7 mouse cellular contexts compared by ENCODE assay signal in the genomic region with DNA sequence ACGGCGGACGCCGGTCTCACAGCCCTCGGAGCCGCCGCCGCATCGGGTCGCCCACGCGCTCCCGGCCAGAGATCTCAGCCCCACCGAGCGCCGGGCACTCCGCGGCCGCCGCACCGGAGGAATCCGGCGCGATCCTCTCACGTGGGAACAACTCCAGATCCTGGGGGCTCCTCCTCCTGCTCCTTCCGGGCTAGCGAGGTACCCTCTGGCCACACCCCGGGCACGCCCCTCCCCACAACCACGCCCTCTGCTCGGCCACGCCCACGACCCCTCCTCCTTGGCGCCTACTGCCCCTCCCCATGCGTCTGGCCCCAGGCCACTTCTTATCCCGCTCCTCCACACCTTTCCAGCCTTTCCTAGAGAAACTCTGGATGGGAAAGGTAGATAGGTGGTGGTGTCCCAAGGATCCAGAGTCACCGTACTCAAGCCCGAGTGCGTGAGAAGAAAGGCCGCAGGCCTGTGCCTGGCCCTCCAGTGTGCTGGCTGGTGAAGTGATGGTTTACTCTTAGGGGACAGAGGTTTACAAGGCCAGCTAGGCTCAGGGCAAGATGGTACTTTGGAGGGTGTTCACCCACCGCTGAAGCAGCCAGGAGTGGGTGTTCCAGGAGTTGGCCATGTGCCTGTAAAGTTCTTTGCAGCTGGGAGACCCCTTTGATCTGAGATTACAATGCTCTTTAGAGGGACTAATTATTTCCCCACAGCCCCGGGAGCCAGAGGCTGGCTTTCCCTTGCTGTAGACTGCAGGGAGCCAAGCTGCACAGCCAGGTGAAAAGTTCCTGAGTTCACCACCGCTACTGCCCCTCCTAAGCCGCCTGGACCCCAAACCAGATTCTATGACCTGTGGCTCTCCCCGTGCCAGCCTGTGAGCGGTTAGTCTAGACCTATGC. TPM values are rescaled to one million over a fixed set of nuclear protein-coding genes. Genes with fewer than 3 reads are reported as not detected.
DNase-seq lines count a peak whose midpoint lies in the region; ATAC-seq lines count a peak whose summit lies in the region.

Gene Kazn, minus strand, starts transcription at position 162 of the 887 bp plus-strand sequence.

- peak within 1 kb of the TSS; percentile 77 for H3K9ac ChIP-seq in forebrain, embryonic 13.5 days
- peak within 1 kb of the TSS; percentile 84 for H3K9ac ChIP-seq in heart, embryonic 15.5 days
- H3K9ac ChIP-seq in liver, embryonic 11.5 days (ENCODE audit: low read depth, low read length): peak within 1 kb of the TSS; percentile 72
- peak within 1 kb of the TSS; percentile 65 for H3K9ac ChIP-seq in neural tube, embryonic 11.5 days (ENCODE audit: low read length)

- no peaks in the 10 kb centered on the region for H3K9me3 ChIP-seq in forebrain, embryonic 13.5 days (replicated peaks)
- H3K9me3 ChIP-seq in heart, embryonic 15.5 days (replicated peaks): no peaks in the 10 kb centered on the region
- no peaks in the 10 kb centered on the region for H3K9me3 ChIP-seq in liver, embryonic 11.5 days (ENCODE audit: control insufficient read depth, low read length)
- no peaks in the 10 kb centered on the region for H3K9me3 ChIP-seq in neural tube, embryonic 11.5 days (ENCODE audit: control insufficient read depth, low read length)

- H3K36me3 ChIP-seq in forebrain, embryonic 13.5 days (ENCODE audit: poor library complexity, severe bottlenecking): no peaks in the 10 kb centered on the region
- H3K36me3 ChIP-seq in heart, embryonic 15.5 days: no peaks in the 10 kb centered on the region
- no peaks in the 10 kb centered on the region for H3K36me3 ChIP-seq in liver, embryonic 11.5 days (ENCODE audit: control insufficient read depth, insufficient read depth, low read length)
- no peaks in the 10 kb centered on the region; the same call in 1 of the 2 replicates for H3K36me3 ChIP-seq in neural tube, embryonic 11.5 days (ENCODE audit: control insufficient read depth, insufficient read depth, low read length)

- peaks cover 8% of the 10 kb centered on the region for H3K27me3 ChIP-seq in forebrain, embryonic 13.5 days
- no peaks in the 10 kb centered on the region for H3K27me3 ChIP-seq in heart, embryonic 15.5 days
- H3K27me3 ChIP-seq in liver, embryonic 11.5 days (replicated peaks; ENCODE audit: control insufficient read depth, insufficient read depth, low read length): no peaks in the 10 kb centered on the region
- no peaks in the 10 kb centered on the region for H3K27me3 ChIP-seq in neural tube, embryonic 11.5 days (ENCODE audit: control insufficient read depth, insufficient read depth, low read length)

- H3K4me2 ChIP-seq in forebrain, embryonic 13.5 days: peak within 1 kb of the TSS; percentile 95
- H3K4me2 ChIP-seq in heart, embryonic 15.5 days: peak within 1 kb of the TSS; percentile 99
- H3K4me2 ChIP-seq in liver, embryonic 11.5 days: peak within 1 kb of the TSS; percentile 96
- peak within 1 kb of the TSS; percentile 98 for H3K4me2 ChIP-seq in neural tube, embryonic 11.5 days (ENCODE audit: low read depth)

- WGBS in forebrain, embryonic 13.5 days: 3% methylated on average over 46 of the region's 46 CpGs
- 8% methylated on average over 46 of the region's 46 CpGs for WGBS in heart, embryonic 15.5 days
- WGBS in liver, embryonic 11.5 days: 8% methylated on average over 43 of the region's 46 CpGs
- WGBS in neural tube, embryonic 11.5 days: 3% methylated on average over 45 of the region's 46 CpGs

- ATAC-seq in forebrain, embryonic 13.5 days: peak; percentile 87
- ATAC-seq in heart, embryonic 15.5 days (replicated peaks; ENCODE audit: insufficient number of reproducible peaks, insufficient read depth, low FRiP score, low read depth): peak; percentile 88
- ATAC-seq in liver, embryonic 11.5 days (replicated peaks; ENCODE audit: low FRiP score): peak; percentile 81
- peak; percentile 88 for ATAC-seq in neural tube, embryonic 11.5 days (ENCODE audit: insufficient read depth, low FRiP score, low TSS enrichment)

- H3K4me3 ChIP-seq in forebrain, embryonic 13.5 days: peak within 1 kb of the TSS; percentile 62
- H3K4me3 ChIP-seq in heart, embryonic 15.5 days: peak within 1 kb of the TSS; percentile 82
- H3K4me3 ChIP-seq in liver, embryonic 11.5 days (ENCODE audit: low read depth, low read length): peak within 1 kb of the TSS; percentile 78
- H3K4me3 ChIP-seq in neural tube, embryonic 11.5 days (ENCODE audit: low read depth, low read length): peak within 1 kb of the TSS; percentile 72

- H3K4me1 ChIP-seq in forebrain, embryonic 13.5 days: peaks cover 29% of the 10 kb centered on the region
- H3K4me1 ChIP-seq in heart, embryonic 15.5 days (replicated peaks): peaks cover 20% of the 10 kb centered on the region
- peaks cover 16% of the 10 kb centered on the region; the same call in 1 of the 2 replicates for H3K4me1 ChIP-seq in liver, embryonic 11.5 days (replicated peaks; ENCODE audit: control insufficient read depth, insufficient read depth, low read length)
- H3K4me1 ChIP-seq in neural tube, embryonic 11.5 days (ENCODE audit: control insufficient read depth, insufficient read depth, low read length): peaks cover 14% of the 10 kb centered on the region

- H3K27ac ChIP-seq in forebrain, embryonic 13.5 days: peak within 1 kb of the TSS; percentile 40; the same call in 1 of the 2 replicates
- H3K27ac ChIP-seq in heart, embryonic 15.5 days: peak within 1 kb of the TSS; percentile 68
- no peak within 1 kb of the TSS; the same call in 1 of the 2 replicates for H3K27ac ChIP-seq in liver, embryonic 11.5 days (ENCODE audit: low read depth, low read length)
- H3K27ac ChIP-seq in neural tube, embryonic 11.5 days (ENCODE audit: low read depth, low read length): no peak within 1 kb of the TSS

- peak; percentile 76 for DNase-seq in cerebellum, adult 11 months
- peak; percentile 95 for DNase-seq in kidney, postnatal 14 days
- DNase-seq in liver, embryonic 11.5 days (ENCODE audit: low spot score): peak; percentile 91
- peak; percentile 90 for DNase-seq in neural tube, embryonic 11.5 days (ENCODE audit: low spot score)
- peak; percentile 96 for DNase-seq in testis, postnatal 10 days (ENCODE audit: low spot score)

RNA-seq across cellular contexts. Expression of gene Kazn, which starts in this region (rescaled TPM):
- 18.3 and 19.1 TPM in 2 replicates for polyA plus RNA-seq in forebrain, embryonic 13.5 days (2015; fragmentation: Nextera tagmentation; extraction: Ambion mirVana)
- polyA plus RNA-seq in heart, embryonic 15.5 days (2015; fragmentation: Nextera tagmentation; extraction: Ambion mirVana): 4.3 and 7.9 TPM in 2 replicates
- polyA plus RNA-seq in liver, embryonic 11.5 days (2014; fragmentation: Nextera tagmentation; extraction: Ambion mirVana): 4.0 and 4.4 TPM in 2 replicates
- polyA plus RNA-seq in neural tube, embryonic 11.5 days (2014; fragmentation: Nextera tagmentation; extraction: Ambion mirVana): 10.6 and 12.2 TPM in 2 replicates

Comparison
In these comparisons a context has a peak if more than half of its experiments do, and no peak if none do; other contexts are left out.
1. H3K27ac ChIP-seq: peak in forebrain, embryonic 13.5 days (single experiment) and heart, embryonic 15.5 days (single experiment); none in liver, embryonic 11.5 days (single experiment) and neural tube, embryonic 11.5 days (single experiment).
2. Peak in every context shown above with its lines, with median percentiles within 50 percentile points of each other: DNase-seq, ATAC-seq, H3K4me2 ChIP-seq, H3K4me3 ChIP-seq and H3K9ac ChIP-seq.